Mouse (Mus musculus) brain, adult 2 months (tissue): Measurements from ENCODE around the gene Maml3.

Experiments
- DNase-seq: peaks from one replicate; pipeline ENCODE4 v3.0.0; 2011; ENCODE audit warnings: low read depth, low spot score

The Maml3 gene

GRCm38 (mm10) chr3:51875629-51876028 is 229.2 kb downstream of the Maml3 start:
- DNase-seq: no peak

GRCm38 (mm10) chr3:51874252-51874651 is 230.6 kb downstream of the Maml3 start:
- no peak for DNase-seq

- no peak for DNase-seq
These were observed 232.1 kb downstream of the Maml3 start for GRCm38 (mm10) chr3:51872771-51873170.

GRCm38 (mm10) chr3:51871346-51871745 is 233.5 kb downstream of the Maml3 start:
- DNase-seq: no peak

- peak; percentile 75 for DNase-seq
These were observed 234.9 kb downstream of the Maml3 start for GRCm38 (mm10) chr3:51869980-51870379.

GRCm38 (mm10) chr3:51868857-51869256 is 236.0 kb downstream of the Maml3 start:
- peak; percentile 66 for DNase-seq

GRCm38 (mm10) chr3:51866446-51866845 is 238.4 kb downstream of the Maml3 start:
- peak; percentile 79 for DNase-seq

GRCm38 (mm10) chr3:51861631-51862030 is 243.2 kb downstream of the Maml3 start:
- DNase-seq: no peak

GRCm38 (mm10) chr3:51860458-51860857 is 244.4 kb downstream of the Maml3 start:
- DNase-seq: no peak

GRCm38 (mm10) chr3:51859208-51859607 is 245.7 kb downstream of the Maml3 start:
- DNase-seq: no peak

GRCm38 (mm10) chr3:51854152-51854551 is 250.7 kb downstream of the Maml3 start:
- DNase-seq: no peak

GRCm38 (mm10) chr3:51853610-51854009 is 251.3 kb downstream of the Maml3 start:
- peak; percentile 46 for DNase-seq

- no peak for DNase-seq
These were observed 252.2 kb downstream of the Maml3 start for GRCm38 (mm10) chr3:51852692-51853091.

- no peak for DNase-seq
These were observed 253.3 kb downstream of the Maml3 start for GRCm38 (mm10) chr3:51851596-51851995.

- DNase-seq: no peak
These were observed 255.4 kb downstream of the Maml3 start for GRCm38 (mm10) chr3:51849462-51849861.

- DNase-seq: no peak
These were observed 257.6 kb downstream of the Maml3 start for GRCm38 (mm10) chr3:51847262-51847661.

GRCm38 (mm10) chr3:51844255-51844654 is 260.6 kb downstream of the Maml3 start:
- no peak for DNase-seq

GRCm38 (mm10) chr3:51842140-51842539 is 262.7 kb downstream of the Maml3 start:
- DNase-seq: no peak

GRCm38 (mm10) chr3:51841598-51841997 is 263.3 kb downstream of the Maml3 start:
- no peak for DNase-seq

- DNase-seq: no peak
These were observed 263.7 kb downstream of the Maml3 start for GRCm38 (mm10) chr3:51841177-51841576.

- no peak for DNase-seq
These were observed 264.6 kb downstream of the Maml3 start for GRCm38 (mm10) chr3:51840095-51840805.

- DNase-seq: no peak
These were observed 265.5 kb downstream of the Maml3 start for GRCm38 (mm10) chr3:51839353-51839715.

GRCm38 (mm10) chr3:51838696-51839352 is 266.1 kb downstream of the Maml3 start:
- no peak for DNase-seq
